Mouse (Mus musculus): ENCODE measurements around the gene Gsdma2.

The Gsdma2 gene

GRCm38 (mm10) chr11:98698849-98699640 is 52.5 kb downstream of the Gsdma2 start:
- no peak for DNase-seq (ENCODE audit: low read depth, low spot score)

GRCm38 (mm10) chr11:98699911-98700310 is 53.4 kb downstream of the Gsdma2 start:
- DNase-seq (ENCODE audit: low read depth, low spot score), result peak; percentile 85

- no peak for DNase-seq (ENCODE audit: low read depth, low spot score)
Observed at GRCm38 (mm10) chr11:98701213-98701670, 54.7 kb downstream of the Gsdma2 start, which contains the start of gene Csf3. Gene Csf3 (plus strand): TSS chr11:98701263.

- no peak for DNase-seq (ENCODE audit: low read depth, low spot score)
Observed at GRCm38 (mm10) chr11:98702323-98702722, 55.8 kb downstream of the Gsdma2 start.

GRCm38 (mm10) chr11:98705021-98705420 is 58.5 kb downstream of the Gsdma2 start:
- DNase-seq (ENCODE audit: low read depth, low spot score), result no peak
